Mouse (Mus musculus) kidney, adult 11 months (tissue): ENCODE data around the gene Zfp712.

Experiments
- DNase-seq: peaks from one replicate; pipeline ENCODE4 v3.0.0; 2022

The Zfp712 gene

GRCm38 (mm10) chr13:67060786-67061358, at the start of gene Zfp712:
Gene Zfp712, minus strand, starts transcription at chr13:67061170.
- DNase-seq = peak; percentile 96

- DNase-seq = no peak
Observed at GRCm38 (mm10) chr13:67108821-67109206, 47.8 kb upstream of the Zfp712 start.

- peak; percentile 97 for DNase-seq
Observed at GRCm38 (mm10) chr13:67108194-67108820, 47.3 kb upstream of the Zfp712 start, which contains the start of gene Gm28557. Gene Gm28557, minus strand, starts transcription at chr13:67108604.

DNA sequence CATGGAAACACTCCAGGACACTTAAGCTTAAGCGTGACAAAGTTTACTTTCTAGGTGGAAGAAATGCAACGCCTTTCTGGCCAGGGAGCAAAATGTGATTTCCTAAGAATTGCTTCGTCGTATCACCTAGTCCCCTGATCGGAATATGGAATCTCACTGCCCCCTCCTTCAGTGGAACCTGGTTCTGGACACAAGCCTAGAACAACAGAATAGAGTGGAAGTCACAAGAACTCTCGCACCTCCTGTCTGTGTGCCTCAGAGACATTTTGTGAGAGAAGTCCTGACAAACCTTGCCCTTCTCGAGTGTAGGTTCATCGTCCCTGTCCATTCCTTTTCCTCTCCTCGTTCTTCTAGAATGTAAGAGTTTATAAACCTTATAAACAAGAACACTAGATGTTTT, 46.7 kb upstream of the Zfp712 start:
- DNase-seq = no peak

DNA sequence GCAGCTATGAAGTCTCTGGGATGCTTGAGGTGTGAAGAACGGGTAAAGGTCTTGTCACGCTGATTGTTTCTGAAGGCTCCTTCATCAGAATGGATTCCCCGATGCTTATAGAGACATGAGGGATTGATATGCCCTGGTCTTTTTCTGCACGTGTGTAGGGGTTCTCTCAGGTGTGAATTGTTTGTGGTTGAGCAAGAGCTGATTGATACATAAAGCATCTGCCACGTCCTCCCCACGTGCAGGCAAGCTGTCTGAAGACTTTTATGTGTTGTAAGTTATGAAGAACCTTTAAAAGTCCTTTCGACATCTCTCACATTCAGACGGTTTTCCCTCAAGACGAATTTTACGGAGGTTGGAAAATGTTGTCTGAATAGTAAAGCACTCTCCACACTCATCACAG, 36.9 kb upstream of the Zfp712 start, which contains the start of gene Zfp708:
Gene Zfp708, minus strand, starts transcription at position 101 of the 400 bp plus-strand sequence.
- DNase-seq = no peak

DNA sequence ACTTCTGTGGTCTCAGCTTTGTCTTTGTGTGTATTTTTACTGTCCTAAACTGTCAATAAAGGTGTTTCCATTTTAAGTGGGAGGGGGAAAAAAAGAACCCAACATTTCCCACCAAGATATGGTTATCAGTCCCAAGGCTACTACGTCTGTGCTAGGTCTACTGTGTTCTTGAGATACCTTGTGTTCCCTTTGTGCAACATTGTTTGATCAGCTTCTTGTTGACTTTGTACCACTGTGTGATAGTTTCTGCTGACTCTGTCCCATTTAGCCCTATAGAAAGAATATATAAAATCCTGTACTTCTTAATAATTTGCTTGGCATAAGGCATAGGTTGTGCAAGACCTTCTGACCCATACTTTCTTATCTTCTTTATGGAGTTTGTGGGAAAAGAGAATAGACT, 29.2 kb upstream of the Zfp712 start:
- DNase-seq = no peak

GRCm38 (mm10) chr13:67081946-67082345, 21.0 kb upstream of the Zfp712 start:
- no peak for DNase-seq

DNA sequence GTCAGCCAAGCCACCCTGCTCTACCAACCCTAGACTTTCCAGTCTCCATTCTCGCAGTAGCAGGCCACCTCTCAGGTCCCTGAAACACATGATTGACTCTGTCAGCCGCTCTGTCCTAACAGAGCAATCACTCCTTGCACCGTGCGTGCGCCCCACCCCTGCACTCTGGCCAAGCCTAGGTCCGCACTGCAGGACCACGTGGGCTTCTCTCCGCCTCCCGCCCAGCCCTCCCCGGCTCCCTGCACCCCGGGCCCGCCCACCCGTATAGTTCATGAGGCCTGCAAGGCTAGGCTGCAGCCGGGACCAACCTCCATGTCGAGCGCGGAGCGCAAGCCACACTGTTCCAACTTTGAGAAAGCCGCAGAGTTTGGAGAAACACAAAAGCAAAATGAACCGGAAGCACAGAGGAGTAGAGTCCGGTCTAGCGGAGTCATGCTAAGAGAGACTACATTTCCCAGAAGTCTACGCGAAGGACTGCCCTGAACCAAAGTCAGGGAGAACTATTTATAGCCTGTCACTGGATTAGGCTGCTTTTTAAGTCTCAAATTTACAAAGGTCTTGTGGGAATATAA, 20.3 kb upstream of the Zfp712 start:
- peak; percentile 87 for DNase-seq

DNA sequence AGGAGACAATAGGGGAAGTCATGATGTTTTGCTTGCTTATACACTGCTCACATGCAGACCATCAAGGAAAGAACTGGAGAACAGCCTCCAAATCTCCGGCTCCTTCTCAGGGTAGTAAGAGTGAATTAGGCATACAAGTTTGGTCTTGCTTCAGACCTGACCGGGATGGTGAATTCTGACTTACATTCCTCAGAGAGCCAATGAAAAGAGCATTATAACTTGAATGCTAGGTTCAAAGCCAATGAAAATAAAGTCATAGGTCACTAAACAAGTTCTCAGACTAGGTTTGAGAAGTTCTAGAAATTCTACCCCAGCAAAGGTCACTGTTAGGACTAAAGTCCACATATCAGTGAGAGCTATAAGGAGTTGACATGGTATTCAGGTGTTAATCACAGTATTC, 16.3 kb upstream of the Zfp712 start:
- no peak for DNase-seq

- no peak for DNase-seq
Observed at GRCm38 (mm10) chr13:67072786-67073185, 11.8 kb upstream of the Zfp712 start.

DNA sequence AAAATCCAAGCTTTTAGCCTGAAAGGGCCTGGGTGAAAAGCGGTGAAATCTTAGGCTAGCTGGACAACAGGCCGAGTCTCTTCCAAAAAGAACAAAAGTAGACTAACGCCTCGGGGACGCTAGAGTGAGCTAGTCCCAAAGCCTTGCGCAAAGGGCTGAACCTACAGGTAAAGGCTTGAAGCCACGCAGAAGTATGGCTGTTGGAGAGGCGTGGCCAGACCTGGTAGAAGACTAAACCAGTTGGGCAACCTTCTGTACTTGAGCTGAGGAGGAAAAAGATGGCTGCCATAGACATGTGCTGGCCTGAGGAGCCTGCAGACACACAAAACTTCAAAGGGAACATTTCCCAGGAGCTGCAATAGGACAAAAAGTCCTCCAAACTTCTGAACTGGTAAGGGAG, 4.4 kb upstream of the Zfp712 start:
- DNase-seq = no peak

GRCm38 (mm10) chr13:67062427-67062826, 1.5 kb upstream of the Zfp712 start:
- no peak for DNase-seq

- DNase-seq = no peak
Observed at GRCm38 (mm10) chr13:67060161-67060785, 697 bp downstream of the Zfp712 start.
